Mouse (Mus musculus) C2C12 (cell line): Measurements from ENCODE around the gene Wars2. TPM values are rescaled to one million over a fixed set of nuclear protein-coding genes. Genes with fewer than 3 reads are reported as not detected.

Experiments
- H3K27me3 ChIP-seq: one replicate; pipeline ENCODE4 v1.6.1; 2011; ENCODE audit not compliant: control insufficient read depth, insufficient read depth, insufficient read length
- H3K36me3 ChIP-seq: one replicate; pipeline ENCODE4 v1.6.1; 2011; ENCODE audit not compliant: control insufficient read depth, insufficient read depth
- H3K4me3 ChIP-seq: one replicate; pipeline ENCODE4 v1.5.1; 2011; ENCODE audit warnings: mild to moderate bottlenecking, control low read depth; ENCODE audit not compliant: poor library complexity, insufficient read depth, severe bottlenecking
- H3K79me2 ChIP-seq: one replicate; pipeline ENCODE4 v1.6.1; 2011; ENCODE audit not compliant: control insufficient read depth, insufficient read depth
- H3K79me3 ChIP-seq: one replicate; pipeline ENCODE4 v1.6.1; 2011; ENCODE audit warnings: low read depth, control low read depth
- H3ac ChIP-seq: one replicate; pipeline ENCODE3; 2011; ENCODE audit warnings: low read depth; ENCODE audit not compliant: control insufficient read depth, insufficient read length
- CEBPB ChIP-seq: IDR thresholded peaks from one replicate; pipeline ENCODE4 v1.6.1; 2011; ENCODE audit warnings: low read depth, mild to moderate bottlenecking, control low read depth, moderate library complexity
- CTCF ChIP-seq: IDR thresholded peaks from one replicate; pipeline ENCODE4 v1.5.1; 2011; ENCODE audit not compliant: control insufficient read depth, insufficient read depth, insufficient read length
- FOSL1 ChIP-seq: IDR thresholded peaks from one replicate; pipeline ENCODE4 v1.8.0; 2011; ENCODE audit warnings: mild to moderate bottlenecking, low read length; ENCODE audit not compliant: poor library complexity, insufficient read depth, severe bottlenecking
- MAX ChIP-seq: IDR thresholded peaks from one replicate; pipeline ENCODE4 v1.6.1; 2011; ENCODE audit warnings: mild to moderate bottlenecking, control low read depth
- MYOD1 ChIP-seq: IDR thresholded peaks from one replicate; pipeline ENCODE4 v1.6.1; 2011; ENCODE audit warnings: low read depth; ENCODE audit not compliant: control insufficient read depth, insufficient read length
- MYOG ChIP-seq: IDR thresholded peaks from one replicate; pipeline ENCODE4 v1.6.1; 2011; ENCODE audit not compliant: control insufficient read depth, insufficient read length; ENCODE audit errors: extremely low read depth
- USF1 ChIP-seq: IDR thresholded peaks from one replicate; pipeline ENCODE4 v1.6.1; 2011; ENCODE audit warnings: low read depth, mild to moderate bottlenecking, control low read depth, moderate library complexity
- microRNA-seq: library from miRNA; unstranded; fragments of <30 nt; microRNA quantifications from one replicate; pipeline ENCODE4, GENCODE M21; 2019; ENCODE audit warnings: borderline microRNAs expressed
- polyA plus RNA-seq: library from polyadenylated mRNA; unstranded; fragments of >200 nt; fragmentation: generic; extraction: Trizol; gene quantifications from one replicate; pipeline ENCODE4 v1.2.1, GENCODE M21; 2012; ENCODE audit warnings: missing spikeins

The Wars2 gene
- polyA plus RNA-seq, 1 experiment, result 5.1 TPM

- Histone ChIP-seq H3K79me3 (no peaks in the 10 kb centered on the region), H3ac (no peak overlapping the region), H3K27me3 (no peaks in the 10 kb centered on the region), H3K4me3 (no peak overlapping the region), H3K79me2 (no peaks in the 10 kb centered on the region), H3K36me3 (no peaks in the 10 kb centered on the region)
- TF ChIP-seq CTCF (no peak), FOSL1 (no peak), USF1 (no peak), CEBPB (no peak), MYOG (no peak), MYOD1 (no peak), MAX (no peak)
These were observed 147.4 kb downstream of the Wars2 start for GRCm38 (mm10) chr3:99288302-99288701.

Small RNA genes within 50 kb of the gene (microRNA-seq; reads per million reads assigned to microRNA genes)
- gene Mir6481, result not detected

Other genes with a start within 250 kb of the Wars2 start
- not detected for gene Hao2, start 247.8 kb upstream of the Wars2 start, polyA plus RNA-seq
- gene Tbx15, start 99.3 kb downstream of the Wars2 start, polyA plus RNA-seq, result 5.0 TPM